ENCODE assay signal across 19 mouse cellular contexts in the genomic region with DNA sequence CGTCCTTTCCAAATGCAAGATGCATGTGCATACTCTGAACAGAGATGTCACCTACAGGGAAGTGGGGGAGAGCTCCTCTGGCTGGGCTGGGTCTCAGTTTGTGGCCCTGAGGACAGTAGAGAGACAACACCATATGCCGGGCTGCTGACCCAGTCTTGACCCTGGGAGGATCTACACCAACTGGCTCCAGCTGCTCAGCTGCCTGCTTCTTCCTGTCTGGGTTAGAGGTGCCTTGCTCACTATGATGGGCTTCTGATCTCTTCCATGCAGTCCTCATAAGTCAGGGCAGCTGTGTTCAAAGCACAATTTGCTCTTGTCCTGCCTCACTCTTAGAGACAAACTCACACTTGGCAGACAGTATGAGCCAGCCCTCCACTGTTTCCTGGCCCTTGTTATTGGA. TPM values are rescaled to one million over a fixed set of nuclear protein-coding genes. Genes with fewer than 3 reads are reported as not detected.
DNase-seq lines count a peak whose midpoint lies in the region; ATAC-seq and TF ChIP-seq lines count a peak whose summit lies in the region.
"Had no signal": no experiment of that assay in that cellular context is flagged by ENCODE, and none has a peak within 500 bp of the region (broad histone marks: within the 10 kb centered on the region; RNA-seq: fewer than 3 reads in every experiment).

No protein-coding gene starts in this region.

- H3K4me3 ChIP-seq in kidney, postnatal 0 days (replicated peaks; ENCODE audit: low read depth, low read length), result no peak overlapping the region
- H3K4me3 ChIP-seq in neural tube, embryonic 15.5 days (replicated peaks), result no peak overlapping the region
- H3K4me3 ChIP-seq in embryonic facial prominence, embryonic 14.5 days (ENCODE audit: low read depth, low read length), result no peak overlapping the region
- H3K4me3 ChIP-seq: heart, embryonic 12.5 days; midbrain, embryonic 15.5 days had no signal

- TF ChIP-seq CTCF in kidney, postnatal 0 days (IDR thresholded peaks at IDR 0.05; ENCODE audit: low read depth), result no peak

- H3K27ac ChIP-seq in kidney, postnatal 0 days, result no peak overlapping the region
- no peak overlapping the region for H3K27ac ChIP-seq in neural tube, embryonic 15.5 days (replicated peaks)
- H3K27ac ChIP-seq in embryonic facial prominence, embryonic 14.5 days (replicated peaks; ENCODE audit: low read depth, low read length), result no peak overlapping the region
- H3K27ac ChIP-seq: macrophage; midbrain, embryonic 15.5 days had no signal

- no peaks in the 10 kb centered on the region for H3K9me3 ChIP-seq in kidney, postnatal 0 days (replicated peaks; ENCODE audit: low read length)
- H3K9me3 ChIP-seq in neural tube, embryonic 15.5 days (replicated peaks), result no peaks in the 10 kb centered on the region
- no peaks in the 10 kb centered on the region for H3K9me3 ChIP-seq in embryonic facial prominence, embryonic 14.5 days (ENCODE audit: control insufficient read depth, low read length)
- H3K9me3 ChIP-seq: midbrain, embryonic 15.5 days had no signal

- no peaks in the 10 kb centered on the region for H3K36me3 ChIP-seq in kidney, postnatal 0 days (ENCODE audit: insufficient read depth, low read length)
- H3K36me3 ChIP-seq in neural tube, embryonic 15.5 days, result no peaks in the 10 kb centered on the region
- H3K36me3 ChIP-seq in embryonic facial prominence, embryonic 14.5 days (ENCODE audit: control insufficient read depth, insufficient read depth, low read length), result no peaks in the 10 kb centered on the region
- H3K36me3 ChIP-seq: heart, embryonic 12.5 days; midbrain, embryonic 15.5 days had no signal

- H3K4me2 ChIP-seq in kidney, postnatal 0 days (ENCODE audit: low read length), result no peak overlapping the region
- H3K4me2 ChIP-seq in neural tube, embryonic 15.5 days, result no peak overlapping the region
- no peak overlapping the region for H3K4me2 ChIP-seq in embryonic facial prominence, embryonic 14.5 days (ENCODE audit: low read depth, low read length)
- H3K4me2 ChIP-seq: heart, embryonic 12.5 days; midbrain, embryonic 15.5 days had no signal

- no peaks in the 10 kb centered on the region; the same call in 1 of the 2 replicates for H3K27me3 ChIP-seq in kidney, postnatal 0 days (ENCODE audit: insufficient read depth, low read length)
- H3K27me3 ChIP-seq in neural tube, embryonic 15.5 days (replicated peaks), result peaks cover 12% of the 10 kb centered on the region
- H3K27me3 ChIP-seq in embryonic facial prominence, embryonic 14.5 days (replicated peaks; ENCODE audit: control insufficient read depth, insufficient read depth, low read length), result no peaks in the 10 kb centered on the region
- H3K27me3 ChIP-seq: midbrain, embryonic 15.5 days had no signal

- H3K9ac ChIP-seq in kidney, postnatal 0 days (ENCODE audit: low read depth, low read length), result no peak overlapping the region
- H3K9ac ChIP-seq in neural tube, embryonic 15.5 days (replicated peaks), result no peak overlapping the region
- no peak overlapping the region for H3K9ac ChIP-seq in embryonic facial prominence, embryonic 14.5 days (ENCODE audit: low read depth, low read length)
- H3K9ac ChIP-seq: heart, embryonic 12.5 days; midbrain, embryonic 15.5 days had no signal

- peak; percentile 2 for DNase-seq in kidney, postnatal 0 days (ENCODE audit: low spot score)
- DNase-seq in kidney, postnatal 25 days, result no peak
- peak; percentile 18 for DNase-seq in neural tube, embryonic 10.5 days (ENCODE audit: extremely low spot score, low spot score)
- peak; percentile 26 for DNase-seq in embryonic facial prominence, embryonic 14.5 days (ENCODE audit: low spot score)
- DNase-seq in Muller cell, postnatal 12 days (ENCODE audit: inconsistent ontology term), result no peak
- DNase-seq: adrenal gland, postnatal 36 days; cerebellum, adult 9-10 months; gastrocnemius, postnatal 25 days; heart, postnatal 36 days; layer of hippocampus, adult 9-11 months; right cerebral cortex, postnatal 4 days; thymus, adult 18-20 months had no signal

- no peak; the same call in 1 of the 2 replicates for ATAC-seq in kidney, postnatal 0 days (replicated peaks; ENCODE audit: low FRiP score, low read depth)
- no peak for ATAC-seq in neural tube, embryonic 15.5 days (ENCODE audit: low FRiP score)
- ATAC-seq in embryonic facial prominence, embryonic 14.5 days (ENCODE audit: low read depth), result peak; percentile 74; the same call in 1 of the 2 replicates
- ATAC-seq in megakaryocyte, adult 5-6 weeks (ENCODE audit: poor library complexity, severe bottlenecking), result no peak
- ATAC-seq: midbrain, embryonic 15.5 days had no signal

- no peaks in the 10 kb centered on the region for H3K4me1 ChIP-seq in kidney, postnatal 0 days (replicated peaks; ENCODE audit: insufficient read depth, low read length)
- no peaks in the 10 kb centered on the region for H3K4me1 ChIP-seq in neural tube, embryonic 15.5 days
- H3K4me1 ChIP-seq in embryonic facial prominence, embryonic 14.5 days (ENCODE audit: control insufficient read depth, insufficient read depth, low read length), result no peaks in the 10 kb centered on the region
- H3K4me1 ChIP-seq: heart, embryonic 12.5 days; midbrain, embryonic 15.5 days had no signal

- 14% methylated on average over 2 of the region's 2 CpGs for WGBS in kidney, postnatal 0 days
- WGBS in neural tube, embryonic 15.5 days, result 52% methylated on average over 2 of the region's 2 CpGs
- 28% methylated on average over 2 of the region's 2 CpGs for WGBS in embryonic facial prominence, embryonic 14.5 days

RNA-seq across cellular contexts. Expression of gene Gm5114, which starts 28.3 kb away (rescaled TPM):
- polyA plus RNA-seq in kidney, postnatal 0 days (2015; fragmentation: Nextera tagmentation; extraction: Ambion mirVana), result not detected in 2 replicates
- polyA plus RNA-seq in neural tube, embryonic 15.5 days (2015; fragmentation: Nextera tagmentation; extraction: Ambion mirVana), result not detected in 2 replicates
- polyA plus RNA-seq in embryonic facial prominence, embryonic 14.5 days (2014; fragmentation: Nextera tagmentation; extraction: Ambion mirVana), result not detected in 2 replicates
- total RNA-seq in megakaryocyte, adult 5-6 weeks (2015), result not detected in 2 replicates
- total RNA-seq in megakaryocyte, adult 5-6 weeks (2017), result not detected in 2 replicates
- total RNA-seq: adrenal gland, postnatal 36 days; gastrocnemius, postnatal 25 days; heart, postnatal 36 days; liver, adult 2 months had no signal
- polyA plus RNA-seq: heart, embryonic 12.5 days; liver, adult 2 months; macrophage; midbrain, embryonic 15.5 days; neural tube, embryonic 11.5 days had no signal

Comparison
In these comparisons a context has a peak if more than half of its experiments do, and no peak if none do; other contexts are left out.
1. DNase-seq: peak in kidney, postnatal 0 days (single experiment), neural tube, embryonic 10.5 days (single experiment) and embryonic facial prominence, embryonic 14.5 days (single experiment); none in kidney, postnatal 25 days (0 of 2) and Muller cell, postnatal 12 days (single experiment).